Mouse (Mus musculus) erythroblast, embryonic 14.5 days (primary cell): ENCODE data around the gene Glra3. TPM values are rescaled to one million over a fixed set of nuclear protein-coding genes. Genes with fewer than 3 reads are reported as not detected.

ENCODE experiments used
- H3K27me3 ChIP-seq: 2 replicates; pipeline ENCODE4 v1.6.1; 2012; ENCODE audit warnings: inconsistent platforms; ENCODE audit not compliant: control insufficient read depth
- H3K36me3 ChIP-seq: 2 replicates; pipeline ENCODE4 v1.6.1; 2012; ENCODE audit warnings: mild to moderate bottlenecking, inconsistent platforms; ENCODE audit not compliant: control insufficient read depth
- H3K4me1 ChIP-seq: 2 replicates; pipeline ENCODE4 v1.6.1; 2012; ENCODE audit warnings: inconsistent platforms; ENCODE audit not compliant: control insufficient read depth
- H3K4me3 ChIP-seq: replicated peaks from 2 replicates; pipeline ENCODE3; 2012; ENCODE audit warnings: moderate library complexity, mild to moderate bottlenecking, inconsistent platforms
- H3K9me3 ChIP-seq: 2 replicates; pipeline ENCODE4 v1.6.1; 2012; ENCODE audit warnings: low read length, inconsistent platforms, mixed read lengths; ENCODE audit not compliant: control insufficient read depth
- GATA1 ChIP-seq: IDR thresholded peaks from 2 replicates; pipeline ENCODE4 v1.6.1; 2012; ENCODE audit warnings: low read length, inconsistent platforms, mixed read lengths
- TAL1 ChIP-seq: IDR thresholded peaks from 3 replicates; pipeline ENCODE4 v1.6.1; 2012; ENCODE audit warnings: low read length, inconsistent platforms, mixed read lengths
- polyA plus RNA-seq: library from polyadenylated mRNA; stranded (reverse); fragments of >175 nt; gene quantifications from 2 replicates; pipeline ENCODE4 v1.2.3, GENCODE M21; 2012

The Glra3 gene
- 0.01 TPM in 1 of 2 replicates, not detected in the other for polyA plus RNA-seq

DNA sequence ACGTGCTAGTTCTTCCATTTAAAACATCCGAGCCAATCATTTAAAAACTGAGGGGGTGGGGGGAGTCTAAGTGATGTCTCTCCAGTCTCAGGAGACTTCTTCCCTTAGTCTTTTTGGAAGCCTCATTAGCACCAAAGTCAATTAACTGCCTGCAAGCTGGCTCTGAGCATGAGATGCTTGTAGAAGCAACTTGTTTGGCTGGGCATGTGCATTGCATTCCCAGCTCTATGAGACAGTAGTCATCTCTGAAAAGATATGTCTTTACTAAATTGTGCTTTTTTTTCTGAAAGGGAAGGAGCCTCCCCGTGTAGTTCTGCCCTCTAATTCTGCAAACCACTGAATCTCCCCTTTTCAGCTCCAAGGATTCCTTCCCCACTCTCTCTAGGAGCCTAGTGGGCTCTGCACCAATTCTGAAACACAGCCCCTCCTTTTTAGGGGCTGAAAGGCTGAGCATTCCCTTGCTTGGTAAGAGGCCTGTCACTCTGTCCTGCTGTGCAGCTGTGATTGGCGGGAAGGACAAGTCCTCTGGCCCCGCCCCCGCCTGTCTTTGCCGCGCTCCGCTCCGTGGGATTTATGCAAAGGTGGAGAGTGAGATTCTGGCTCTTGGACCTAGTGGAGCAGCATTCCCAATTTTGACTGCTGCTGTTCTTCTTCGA is at the start of gene Glra3:
TSS of gene Glra3 (plus strand) at position 591 of the 656 bp plus-strand sequence.
- H3K36me3 ChIP-seq, result no peaks in the 10 kb centered on the region
- TF ChIP-seq TAL1 (no peak), GATA1 (no peak)
- no peak within 1 kb of the TSS for H3K4me3 ChIP-seq
- no peaks in the 10 kb centered on the region for H3K27me3 ChIP-seq
- H3K9me3 ChIP-seq, result no peaks in the 10 kb centered on the region
- H3K4me1 ChIP-seq, result no peaks in the 10 kb centered on the region

DNA sequence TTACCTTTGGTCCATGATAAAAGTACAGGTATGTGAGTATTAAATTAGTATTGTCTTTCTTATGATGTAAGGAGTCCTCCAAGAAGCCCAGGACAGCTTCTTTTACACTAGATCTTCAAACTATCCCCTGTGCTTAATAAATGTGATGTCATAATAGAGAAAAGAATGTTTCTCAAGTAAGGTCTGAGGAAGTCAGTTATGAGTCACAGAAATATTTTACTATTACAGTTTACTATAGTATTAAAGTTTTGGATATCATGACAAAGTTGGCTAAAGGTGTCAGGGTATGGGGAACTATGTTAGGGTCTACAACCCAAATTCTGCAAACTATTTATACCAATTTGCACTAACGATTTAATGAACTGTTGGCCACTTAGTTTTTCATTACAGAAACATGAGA is 33.4 kb upstream of the Glra3 start, which contains the start of gene Adam29:
TSS of gene Adam29 (minus strand) at position 101 of the 400 bp plus-strand sequence.
- Histone ChIP-seq H3K4me3 (no peak within 1 kb of the TSS), H3K27me3 (no peaks in the 10 kb centered on the region), H3K9me3 (no peaks in the 10 kb centered on the region), H3K4me1 (no peaks in the 10 kb centered on the region), H3K36me3 (no peaks in the 10 kb centered on the region)
- TF ChIP-seq GATA1 (no peak), TAL1 (no peak)

DNA sequence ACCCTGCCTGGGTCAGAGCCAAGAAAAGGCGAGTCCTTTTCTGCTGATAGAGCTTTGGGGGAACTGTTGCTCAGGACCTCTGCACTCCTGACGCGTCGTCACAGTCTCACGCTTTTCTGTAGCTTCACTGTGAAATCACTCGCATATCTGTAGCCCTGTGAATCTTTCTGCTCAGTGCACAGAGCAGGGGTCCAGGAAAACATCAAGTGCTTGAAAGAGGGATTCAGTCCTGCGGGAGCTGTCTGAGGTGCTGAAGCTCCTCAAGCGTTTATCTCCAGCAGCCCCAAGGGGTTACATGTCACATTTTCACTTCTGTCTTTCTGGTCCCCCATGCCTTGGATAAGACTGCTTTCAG is 243 bp downstream of the Glra3 start:
- TF ChIP-seq GATA1 (no peak), TAL1 (no peak)
- H3K36me3 ChIP-seq, result no peaks in the 10 kb centered on the region
- no peaks in the 10 kb centered on the region for H3K27me3 ChIP-seq
- no peaks in the 10 kb centered on the region for H3K4me1 ChIP-seq
- H3K4me3 ChIP-seq, result no peak overlapping the region
- H3K9me3 ChIP-seq, result no peaks in the 10 kb centered on the region

DNA sequence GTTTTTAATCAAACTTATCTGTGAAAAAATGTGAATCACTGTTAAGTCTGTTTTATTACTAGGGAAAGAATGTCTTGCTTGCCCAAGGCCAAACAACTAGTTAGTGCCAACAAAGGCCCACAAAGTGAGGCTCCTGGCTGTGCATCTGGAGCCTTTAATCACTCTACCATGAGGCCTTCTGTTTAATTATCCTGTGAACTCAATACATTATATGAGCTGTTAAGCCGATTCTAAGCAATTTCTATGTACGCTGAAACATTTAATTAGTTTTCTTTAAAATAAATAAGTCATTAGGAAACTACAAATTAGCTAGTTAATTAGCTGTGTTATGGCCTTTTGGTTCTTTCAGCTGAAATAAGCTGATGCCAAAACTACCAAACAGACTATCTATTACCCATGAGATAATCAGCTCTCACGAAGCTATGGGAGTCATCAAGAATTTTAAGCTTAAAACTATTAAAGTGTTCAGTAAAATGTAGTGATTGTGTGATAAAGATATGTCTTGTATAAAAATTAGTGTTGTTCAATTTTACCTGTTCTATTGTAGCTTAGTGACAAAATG is 24.6 kb downstream of the Glra3 start:
- no peaks in the 10 kb centered on the region for H3K9me3 ChIP-seq
- no peaks in the 10 kb centered on the region for H3K4me1 ChIP-seq
- H3K4me3 ChIP-seq, result no peak overlapping the region
- TF ChIP-seq GATA1, result no peak
- TF ChIP-seq TAL1, result no peak
- H3K27me3 ChIP-seq, result no peaks in the 10 kb centered on the region
- H3K36me3 ChIP-seq, result no peaks in the 10 kb centered on the region

DNA sequence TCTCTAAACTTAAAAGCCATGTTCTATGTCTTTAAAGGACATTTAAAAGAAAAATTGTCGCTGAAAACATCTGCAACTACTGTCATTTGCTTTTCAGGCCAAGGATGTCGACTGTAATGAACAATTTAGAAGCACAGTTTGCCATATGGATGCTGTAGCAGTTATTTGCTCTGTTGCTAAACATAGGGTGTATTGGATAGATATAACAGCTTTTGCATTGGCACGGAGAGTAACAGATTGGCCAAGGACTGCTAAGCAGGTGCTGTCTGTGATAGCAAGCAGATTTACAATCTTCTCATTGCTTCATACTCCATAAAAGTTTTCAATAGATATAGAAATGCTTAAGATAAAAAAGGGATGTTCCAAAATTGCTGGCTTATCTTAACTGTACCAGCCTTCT is 57.6 kb downstream of the Glra3 start:
- Histone ChIP-seq H3K27me3 (no peaks in the 10 kb centered on the region), H3K4me1 (no peaks in the 10 kb centered on the region), H3K4me3 (no peak overlapping the region), H3K36me3 (no peaks in the 10 kb centered on the region), H3K9me3 (no peaks in the 10 kb centered on the region)
- TF ChIP-seq TAL1 (no peak), GATA1 (no peak)

DNA sequence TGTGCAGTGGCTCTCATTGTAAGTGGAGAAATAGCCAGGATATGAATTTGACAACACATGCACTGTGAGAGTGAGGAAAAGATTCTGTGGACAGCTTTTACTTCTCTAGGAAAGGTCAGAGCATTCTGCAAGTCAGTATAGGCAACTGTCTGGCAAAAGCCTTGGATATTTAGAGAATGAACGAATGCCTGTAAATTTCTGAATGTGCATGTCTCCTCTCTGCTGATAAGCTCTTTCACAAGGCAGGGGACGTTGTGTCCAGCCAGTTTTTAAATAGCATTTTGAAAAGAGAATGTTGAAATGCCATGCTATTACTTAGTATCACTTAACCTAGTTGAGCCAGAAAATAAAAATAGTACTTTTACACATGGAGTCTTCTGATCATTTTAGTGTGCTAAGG is 114.1 kb downstream of the Glra3 start:
- Histone ChIP-seq H3K4me1 (no peaks in the 10 kb centered on the region), H3K9me3 (no peaks in the 10 kb centered on the region), H3K27me3 (no peaks in the 10 kb centered on the region), H3K36me3 (no peaks in the 10 kb centered on the region), H3K4me3 (no peak overlapping the region)
- TF ChIP-seq GATA1 (no peak), TAL1 (no peak)

DNA sequence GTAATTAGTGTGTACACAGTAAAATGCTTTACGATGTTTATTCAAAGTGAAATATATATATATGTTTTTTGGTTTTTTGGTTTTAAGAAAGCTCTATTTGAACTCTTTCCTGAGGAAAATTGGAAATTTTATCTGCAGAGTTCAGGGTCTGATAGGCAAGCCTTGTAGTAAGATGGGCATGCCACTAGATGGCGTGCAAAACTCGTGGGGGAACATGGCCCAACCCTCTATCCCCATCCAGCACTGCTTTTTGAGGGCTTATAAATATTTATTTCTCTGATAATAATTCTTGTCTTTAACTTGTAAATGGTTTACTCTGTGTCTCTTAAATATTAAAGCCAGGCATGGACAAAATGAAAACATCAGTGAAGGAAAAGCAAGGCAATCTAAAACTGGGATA is 122.8 kb downstream of the Glra3 start:
- H3K9me3 ChIP-seq, result no peaks in the 10 kb centered on the region
- H3K36me3 ChIP-seq, result no peaks in the 10 kb centered on the region
- no peaks in the 10 kb centered on the region for H3K27me3 ChIP-seq
- TF ChIP-seq GATA1, result no peak
- TF ChIP-seq TAL1, result no peak
- no peak overlapping the region for H3K4me3 ChIP-seq
- H3K4me1 ChIP-seq, result no peaks in the 10 kb centered on the region

DNA sequence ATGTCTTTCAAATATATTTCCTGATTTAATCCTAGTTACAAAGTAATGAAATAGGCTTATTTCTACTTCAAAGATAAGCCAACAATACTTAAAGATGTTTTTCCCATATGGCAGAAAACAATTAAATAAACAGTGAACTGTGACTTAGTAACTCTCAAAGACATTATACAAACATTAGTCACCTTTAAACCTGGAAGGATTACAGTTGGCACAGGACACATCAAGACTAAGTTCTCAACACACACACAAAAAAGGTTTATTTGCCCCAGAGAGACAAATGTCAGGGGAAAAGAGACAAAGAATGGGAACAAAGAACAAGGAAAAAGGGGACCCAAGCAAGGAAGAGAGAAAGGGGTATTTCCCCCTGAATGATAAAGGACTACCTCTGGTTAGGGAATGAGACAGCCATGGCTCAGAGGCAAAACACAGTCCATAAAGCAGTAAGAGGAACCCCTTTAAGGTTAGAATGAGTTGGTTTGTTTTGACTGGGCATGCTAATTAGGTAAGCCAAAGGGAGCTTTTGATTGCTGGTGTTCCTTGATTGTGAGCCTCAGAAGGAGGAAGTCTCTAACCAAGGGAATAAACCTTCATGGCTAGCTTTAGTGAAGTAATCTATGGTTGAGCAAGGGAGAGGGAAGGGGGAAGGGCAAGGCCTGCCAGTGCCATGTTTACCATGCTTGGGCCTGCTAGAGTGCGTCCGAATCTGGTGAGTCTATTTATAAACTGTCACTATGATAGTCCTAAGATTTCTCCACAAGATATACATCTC is 130.4 kb downstream of the Glra3 start:
- H3K36me3 ChIP-seq, result no peaks in the 10 kb centered on the region
- no peaks in the 10 kb centered on the region for H3K4me1 ChIP-seq
- no peak overlapping the region for H3K4me3 ChIP-seq
- no peaks in the 10 kb centered on the region for H3K9me3 ChIP-seq
- no peak for TF ChIP-seq GATA1
- TF ChIP-seq TAL1, result no peak
- H3K27me3 ChIP-seq, result no peaks in the 10 kb centered on the region

DNA sequence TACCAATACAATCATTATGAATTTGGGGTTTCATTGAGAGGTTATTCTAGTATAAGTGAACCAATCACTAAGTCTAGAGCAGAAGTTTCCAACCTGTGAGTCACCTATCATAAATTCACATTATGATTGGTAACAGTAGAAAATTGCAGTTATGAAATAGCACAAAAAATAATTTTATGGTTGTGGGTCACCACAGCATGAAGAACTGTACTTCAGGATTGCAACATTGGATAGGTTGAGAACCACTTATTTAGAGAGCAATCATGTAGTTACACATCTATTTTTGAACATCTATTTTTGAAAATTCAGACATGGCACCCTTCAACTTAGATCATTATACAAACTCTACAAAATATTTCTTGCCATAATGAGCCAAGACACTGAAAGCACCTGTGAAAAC is 143.4 kb downstream of the Glra3 start:
- Histone ChIP-seq H3K4me1 (no peaks in the 10 kb centered on the region), H3K27me3 (no peaks in the 10 kb centered on the region), H3K4me3 (no peak overlapping the region), H3K9me3 (no peaks in the 10 kb centered on the region), H3K36me3 (no peaks in the 10 kb centered on the region)
- no peak for TF ChIP-seq TAL1
- no peak for TF ChIP-seq GATA1
